Mouse (Mus musculus) hindbrain, embryonic 12.5 days (tissue): ENCODE results near the gene Fas. TPM values are rescaled to one million over a fixed set of nuclear protein-coding genes. Genes with fewer than 3 reads are reported as not detected.
A peak's percentile ranks its signal among the peaks of the same experiment; 100 is the strongest.

Source experiments
- ATAC-seq: fragments of 200-750 bp; cut with Nextera tagmentation; 2 replicates; pipeline ENCODE4 v1.8.0; 2017; ENCODE audit warnings: moderate TSS enrichment; ENCODE audit not compliant: low FRiP score
- H3K27ac ChIP-seq: fragments of 300-500 bp; sonication (generic); 2 replicates; pipeline ENCODE4 v1.5.1; 2016; ENCODE audit warnings: mild to moderate bottlenecking
- H3K27me3 ChIP-seq: fragments of 300-500 bp; sonication (generic); 2 replicates; pipeline ENCODE4 v1.6.1; 2016; ENCODE audit warnings: mild to moderate bottlenecking
- H3K36me3 ChIP-seq: fragments of 300-500 bp; sonication (generic); 2 replicates; pipeline ENCODE4 v1.6.1; 2016; ENCODE audit warnings: mild to moderate bottlenecking
- H3K4me1 ChIP-seq: fragments of 300-500 bp; sonication (generic); 2 replicates; pipeline ENCODE4 v1.6.1; 2016
- H3K4me2 ChIP-seq: fragments of 300-500 bp; sonication (generic); replicated peaks from 2 replicates; pipeline ENCODE4 v1.6.1; 2016; ENCODE audit warnings: mild to moderate bottlenecking
- H3K4me3 ChIP-seq: fragments of 300-500 bp; sonication (generic); 2 replicates; pipeline ENCODE4 v1.5.1; 2016; ENCODE audit warnings: mild to moderate bottlenecking
- H3K9ac ChIP-seq: fragments of 300-500 bp; sonication (generic); 2 replicates; pipeline ENCODE4 v1.6.1; 2016; ENCODE audit warnings: mild to moderate bottlenecking, moderate library complexity
- H3K9me3 ChIP-seq: fragments of 300-500 bp; sonication (generic); replicated peaks from 2 replicates; pipeline ENCODE4 v1.6.1; 2016; ENCODE audit warnings: mild to moderate bottlenecking
- WGBS: fragments of 180-500 bp; shearing (Covaris S2); methylation state at CpG from one replicate; pipeline ENCODE4 v1.1.7; 2016; 5-methylcytosine and 5-hydroxymethylcytosine counted together
- polyA plus RNA-seq: library from polyadenylated mRNA; unstranded; fragments of >200 nt; fragmentation: Nextera tagmentation; extraction: Ambion mirVana; gene quantifications from 2 replicates; pipeline ENCODE4 v1.2.1, GENCODE M21; 2016

Gene Fas
- polyA plus RNA-seq, 1 experiment from 2014 or later = 1.4 TPM

DNA sequence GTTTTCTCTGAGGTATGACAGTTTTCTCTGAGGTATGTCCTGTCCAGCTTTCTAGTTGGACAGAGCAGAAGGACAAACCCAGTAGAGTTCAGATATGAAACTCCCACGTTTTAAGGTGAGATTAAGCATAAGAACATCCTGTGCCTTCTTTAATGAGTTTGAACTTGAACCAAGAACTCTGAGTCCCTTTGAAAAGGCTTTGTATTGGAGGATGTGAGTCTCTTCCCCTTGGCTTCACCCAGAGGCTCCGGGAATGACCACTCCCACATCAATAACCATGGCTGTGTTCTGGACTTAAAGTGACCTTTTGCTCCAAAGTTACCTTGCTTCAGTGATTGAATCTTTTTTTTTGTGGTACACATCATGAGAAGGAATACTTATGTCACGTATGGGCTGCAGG is 37.6 kb downstream of the Fas start:
- ATAC-seq = no peak
- H3K27me3 ChIP-seq = no peaks in the 10 kb centered on the region
- no peaks in the 10 kb centered on the region for H3K9me3 ChIP-seq
- H3K4me2 ChIP-seq = no peak overlapping the region
- H3K4me3 ChIP-seq = no peak overlapping the region
- H3K9ac ChIP-seq = no peak overlapping the region
- H3K36me3 ChIP-seq = no peaks in the 10 kb centered on the region
- 68% methylated on average over 3 of the region's 3 CpGs for WGBS
- H3K27ac ChIP-seq = no peak overlapping the region
- no peaks in the 10 kb centered on the region for H3K4me1 ChIP-seq

DNA sequence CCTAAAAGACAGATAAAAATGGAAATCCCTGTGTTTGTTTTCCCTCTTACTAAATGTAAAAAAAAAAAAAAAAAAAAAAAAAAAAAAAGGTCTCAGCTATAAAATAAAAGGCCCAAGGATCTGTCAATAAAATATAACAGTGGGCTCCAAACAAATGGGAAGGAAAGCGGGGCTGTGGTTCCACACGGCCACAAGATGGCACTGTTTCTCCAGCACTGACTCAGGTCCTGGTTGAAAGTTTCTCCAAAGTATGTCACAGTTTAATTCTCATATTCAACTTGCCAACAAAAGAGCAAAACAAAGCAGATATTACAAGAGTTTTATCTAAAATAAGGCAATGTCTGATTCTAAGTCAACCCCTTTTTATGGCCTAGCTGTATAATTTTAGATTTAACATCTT is 43.8 kb downstream of the Fas start:
- WGBS = 0% methylated on average over 2 of the region's 2 CpGs
- H3K4me2 ChIP-seq = no peak overlapping the region
- no peaks in the 10 kb centered on the region for H3K27me3 ChIP-seq
- no peak overlapping the region for H3K4me3 ChIP-seq
- H3K9me3 ChIP-seq = no peaks in the 10 kb centered on the region
- H3K4me1 ChIP-seq = no peaks in the 10 kb centered on the region
- H3K27ac ChIP-seq = no peak overlapping the region
- no peak for ATAC-seq
- H3K9ac ChIP-seq = no peak overlapping the region
- no peaks in the 10 kb centered on the region for H3K36me3 ChIP-seq

DNA sequence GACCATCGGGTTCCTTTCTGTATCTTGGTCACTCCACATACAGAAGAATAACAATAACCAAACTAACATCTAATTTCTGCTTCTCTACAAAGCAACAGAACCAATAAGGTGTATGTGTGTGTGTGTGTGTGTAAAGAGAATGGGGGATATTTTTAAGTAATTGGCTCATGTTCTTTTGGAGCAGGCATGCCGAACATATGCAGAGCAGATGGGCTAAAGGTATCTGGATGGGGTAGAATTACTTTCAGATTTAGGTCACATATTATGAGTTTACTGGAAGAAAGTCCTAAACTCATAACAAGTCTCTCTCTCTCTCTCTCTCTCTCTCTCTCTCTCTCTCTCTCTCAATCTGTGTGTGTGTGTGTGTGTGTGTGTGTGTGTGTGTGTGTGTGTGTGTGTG is 54.2 kb downstream of the Fas start:
- H3K9ac ChIP-seq = no peak overlapping the region
- WGBS = 80% methylated on average over 2 of the region's 2 CpGs

DNA sequence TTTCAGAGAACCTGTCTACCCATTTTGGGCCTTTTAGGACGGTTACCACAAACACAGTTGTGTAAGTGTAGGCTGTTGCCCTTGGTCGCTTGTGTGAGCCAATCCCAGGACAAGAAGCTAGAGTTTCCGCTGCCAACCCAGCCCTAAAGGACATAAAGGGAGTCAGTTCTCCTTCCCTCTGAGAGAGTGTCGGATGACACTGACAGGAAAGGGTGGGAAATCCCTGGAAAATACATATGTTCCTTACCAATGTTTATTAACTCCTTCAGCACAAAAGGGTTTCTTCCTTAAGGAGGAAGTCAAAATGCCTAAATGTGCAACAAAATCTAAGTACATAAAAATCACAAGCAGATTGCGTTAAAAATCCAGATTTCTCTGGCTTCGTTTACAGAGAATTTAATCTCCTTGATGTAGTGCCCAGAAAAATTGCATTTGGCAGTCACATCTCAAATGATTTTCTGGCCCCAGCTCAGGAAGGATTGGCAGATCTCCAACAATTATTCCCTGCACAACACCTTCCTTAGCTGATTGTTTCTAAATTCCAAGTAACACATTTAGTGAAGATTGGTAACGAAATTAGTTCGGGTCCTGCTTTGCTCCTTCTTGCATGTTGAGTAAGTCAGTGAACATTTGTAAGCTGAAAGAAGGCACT is 55.3 kb downstream of the Fas start:
- Histone ChIP-seq H3K36me3 (no peaks in the 10 kb centered on the region), H3K4me2 (no peak overlapping the region), H3K9me3 (no peaks in the 10 kb centered on the region), H3K27ac (peak overlapping the region; percentile 35; the same call in 1 of the 2 replicates), H3K4me3 (no peak overlapping the region), H3K4me1 (no peaks in the 10 kb centered on the region), H3K27me3 (no peaks in the 10 kb centered on the region), H3K9ac (no peak overlapping the region)
- no peak for ATAC-seq
- WGBS = 61% methylated on average over 8 of the region's 8 CpGs

More for the DNA sequence above, 54.2 kb downstream of the Fas start:
- Histone ChIP-seq H3K27ac (no peak overlapping the region), H3K4me2 (no peak overlapping the region), H3K9me3 (no peaks in the 10 kb centered on the region), H3K4me1 (no peaks in the 10 kb centered on the region), H3K27me3 (no peaks in the 10 kb centered on the region), H3K4me3 (no peak overlapping the region), H3K36me3 (no peaks in the 10 kb centered on the region)
- no peak for ATAC-seq

DNA sequence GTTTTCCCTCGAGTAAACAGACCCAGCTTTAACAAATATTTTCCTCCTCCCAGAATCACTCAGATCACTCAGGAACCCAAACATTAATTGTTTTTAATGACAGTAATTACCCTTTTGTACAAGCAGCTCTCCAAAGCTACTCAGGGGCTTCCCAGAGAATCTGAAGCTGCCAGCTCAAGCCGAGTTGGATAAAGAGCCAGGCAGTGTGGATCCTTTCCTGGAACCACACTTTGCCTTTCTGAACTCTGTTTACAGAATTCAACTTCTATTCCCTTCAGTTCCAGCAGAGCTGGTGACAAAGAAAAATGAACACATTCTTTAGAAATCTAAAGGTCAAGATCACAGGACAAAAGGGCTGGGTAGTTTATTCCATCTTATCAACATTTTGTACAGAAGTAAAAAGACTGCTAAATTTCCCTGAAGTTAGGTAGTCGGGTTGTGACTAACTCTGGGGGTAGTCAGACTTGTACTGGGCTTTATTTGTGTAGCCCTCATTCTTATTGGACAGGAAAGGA is 62.9 kb downstream of the Fas start:
- Histone ChIP-seq H3K4me1 (no peaks in the 10 kb centered on the region), H3K4me3 (no peak overlapping the region), H3K36me3 (no peaks in the 10 kb centered on the region), H3K9me3 (no peaks in the 10 kb centered on the region), H3K27me3 (no peaks in the 10 kb centered on the region), H3K4me2 (no peak overlapping the region), H3K27ac (no peak overlapping the region), H3K9ac (no peak overlapping the region)
- 43% methylated on average over 3 of the region's 3 CpGs for WGBS
- ATAC-seq = no peak

DNA sequence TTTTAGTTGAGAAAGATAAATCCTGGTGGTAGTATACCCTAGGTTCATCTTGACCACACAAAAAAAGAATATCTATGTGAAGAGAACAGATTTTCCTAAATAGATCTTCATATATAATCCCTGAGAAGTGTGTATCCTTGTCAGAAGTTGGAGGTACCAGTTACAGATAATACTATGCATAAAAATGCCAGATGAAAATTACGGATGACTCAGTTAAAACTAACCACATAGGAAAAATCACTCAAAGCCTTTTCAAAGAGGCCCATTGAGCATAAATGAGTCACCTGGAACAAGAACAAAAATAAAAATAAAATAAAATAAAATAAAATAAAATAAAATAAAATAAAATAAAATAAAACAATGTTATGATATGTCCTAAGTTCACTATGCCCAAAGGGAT is 72.2 kb downstream of the Fas start:
- no peak overlapping the region for H3K4me3 ChIP-seq
- no peaks in the 10 kb centered on the region for H3K4me1 ChIP-seq
- no peak overlapping the region for H3K4me2 ChIP-seq
- H3K9me3 ChIP-seq = no peaks in the 10 kb centered on the region; the same call in 1 of the 2 replicates
- no peak overlapping the region for H3K9ac ChIP-seq
- no peaks in the 10 kb centered on the region for H3K27me3 ChIP-seq
- WGBS = 89% methylated on average over 1 of the region's 1 CpGs
- H3K36me3 ChIP-seq = no peaks in the 10 kb centered on the region
- no peak for ATAC-seq
- no peak overlapping the region for H3K27ac ChIP-seq

DNA sequence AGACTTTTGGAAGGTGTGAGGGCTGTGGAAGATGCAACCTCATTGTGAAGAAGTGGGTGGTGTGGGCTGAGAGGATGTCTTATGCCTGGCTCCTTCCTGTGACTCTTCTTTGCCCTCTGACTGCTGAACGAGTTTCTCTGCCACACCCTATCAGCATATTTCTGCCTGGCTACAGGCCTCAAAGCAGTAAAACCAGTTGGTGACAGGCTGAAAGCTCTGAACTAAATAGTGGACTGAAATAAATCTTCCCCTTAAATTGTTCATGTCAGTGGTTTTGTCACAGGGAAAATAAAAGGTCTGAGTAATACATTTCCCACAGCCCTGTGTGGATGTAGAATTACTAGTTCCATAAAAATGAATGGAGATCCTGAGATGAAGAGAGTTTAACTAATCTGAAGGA is 79.1 kb downstream of the Fas start:
- no peak overlapping the region for H3K9ac ChIP-seq
- H3K4me3 ChIP-seq = no peak overlapping the region
- 25% methylated on average over 1 of the region's 1 CpGs for WGBS
- H3K27me3 ChIP-seq = no peaks in the 10 kb centered on the region
- no peaks in the 10 kb centered on the region for H3K36me3 ChIP-seq
- no peaks in the 10 kb centered on the region for H3K4me1 ChIP-seq
- H3K27ac ChIP-seq = no peak overlapping the region
- no peak for ATAC-seq
- H3K9me3 ChIP-seq = no peaks in the 10 kb centered on the region
- no peak overlapping the region for H3K4me2 ChIP-seq

DNA sequence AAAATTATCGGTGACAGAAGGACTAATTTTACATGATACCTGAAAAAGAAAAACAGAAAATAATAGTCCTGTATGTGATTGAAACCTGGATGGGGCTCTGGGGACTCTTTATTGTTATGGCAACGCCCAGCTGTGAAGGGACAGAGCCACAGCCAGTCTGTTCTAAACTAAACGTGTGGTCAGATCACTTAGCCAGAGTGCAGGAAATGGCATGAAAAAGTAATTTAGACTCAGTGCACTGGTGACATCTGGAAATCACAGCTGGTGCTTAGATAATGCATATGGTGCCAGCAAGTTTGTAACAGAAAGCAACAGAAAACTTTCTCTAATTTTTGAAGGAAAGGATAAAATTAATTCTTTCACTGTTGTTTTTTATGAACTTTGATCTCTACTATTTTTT is 79.9 kb downstream of the Fas start:
- no peak overlapping the region for H3K27ac ChIP-seq
- H3K36me3 ChIP-seq = no peaks in the 10 kb centered on the region
- ATAC-seq = no peak
- H3K4me1 ChIP-seq = no peaks in the 10 kb centered on the region
- WGBS = 54% methylated on average over 3 of the region's 3 CpGs
- H3K9ac ChIP-seq = no peak overlapping the region
- H3K27me3 ChIP-seq = no peaks in the 10 kb centered on the region
- no peak overlapping the region for H3K4me2 ChIP-seq
- H3K4me3 ChIP-seq = no peak overlapping the region
- no peaks in the 10 kb centered on the region for H3K9me3 ChIP-seq

Other genes with a start within 250 kb of the Fas start
- gene Lipn, start 223.3 kb upstream of the Fas start, polyA plus RNA-seq = not detected in 2 replicates
- gene Lipm, start 189.7 kb upstream of the Fas start, polyA plus RNA-seq = not detected in 2 replicates
- gene Ankrd22, start 124.6 kb upstream of the Fas start, polyA plus RNA-seq = not detected in 2 replicates
- gene Stambpl1, start 98.4 kb upstream of the Fas start, polyA plus RNA-seq = 4.0 and 4.9 TPM in 2 replicates
- gene Acta2, start 35.1 kb upstream of the Fas start, polyA plus RNA-seq = 45.1 and 90.0 TPM in 2 replicates
- gene Ch25h, start 184.5 kb downstream of the Fas start, polyA plus RNA-seq = 5.5 and 6.1 TPM in 2 replicates
- gene Lipa, start 236.8 kb downstream of the Fas start, polyA plus RNA-seq = 28.6 and 31.5 TPM in 2 replicates